Mouse (Mus musculus): ENCODE measurements around the gene Tlx1. TPM values are rescaled to one million over a fixed set of nuclear protein-coding genes. Genes with fewer than 3 reads are reported as not detected.

Tlx1 gene
- total RNA-seq (2023): 1.0 TPM in 1 of 4 replicates, not detected in the others

GRCm38 (mm10) chr19:45150490-45151181, at the start of gene Tlx1:
TSS of gene Tlx1 (plus strand) at chr19:45150680.

Other genes starting within 250 kb of the Tlx1 start
- gene Slf2, start 219.5 kb upstream of the Tlx1 start, total RNA-seq (2023): 80.9 to 87.3 TPM (median 82.6 TPM) in 4 replicates
- 0.39 to 1.1 TPM (median 0.61 TPM) in 4 replicates for gene Sema4g, start 161.6 kb upstream of the Tlx1 start, total RNA-seq (2023)
- 10.7 to 13.0 TPM (median 12.4 TPM) in 4 replicates for gene Twnk, start 145.0 kb upstream of the Tlx1 start, total RNA-seq (2023)
- 27.4 to 31.5 TPM (median 29.9 TPM) in 4 replicates for gene Mrpl43, start 144.2 kb upstream of the Tlx1 start, total RNA-seq (2023)
- gene Lzts2, start 136.3 kb upstream of the Tlx1 start, total RNA-seq (2023): 0.83 to 2.2 TPM (median 1.1 TPM) in 4 replicates
- gene Pdzd7, start 105.0 kb upstream of the Tlx1 start, total RNA-seq (2023): not detected in 4 replicates
- gene Sfxn3, start 103.2 kb upstream of the Tlx1 start, total RNA-seq (2023): 20.5 to 39.2 TPM (median 22.7 TPM) in 4 replicates
- 0.57 TPM in 1 of 4 replicates, not detected in the others for gene Kazald1, start 75.4 kb upstream of the Tlx1 start, total RNA-seq (2023)
- gene Lbx1, start 85.1 kb downstream of the Tlx1 start, total RNA-seq (2023): not detected in 4 replicates
- gene Btrc, start 213.1 kb downstream of the Tlx1 start, total RNA-seq (2023): 28.3 to 36.3 TPM (median 33.6 TPM) in 4 replicates

Measured in B cell, adult 62 days (primary cell).